Mouse (Mus musculus) left cerebral cortex, postnatal 14 days (tissue): ENCODE data around the gene Icmt. TPM values are rescaled to one million over a fixed set of nuclear protein-coding genes. Genes with fewer than 3 reads are reported as not detected.

Experiments used
- DNase-seq, 2 experiments: peaks; one replicate each; pipeline ENCODE4 v3.0.0; 2021 to 2022; ENCODE audit warnings: low spot score in 2 of 2, mixed read lengths in 1 of 2
- intact Hi-C: fragments of 180-260 bp; cut with DNase I; formaldehyde crosslinking; loops from one replicate; pipeline ENCODE4 v1.15.1; 2025
- total RNA-seq, 2 experiments: library from RNA; stranded (reverse); gene quantifications; 2 replicates each; pipeline ENCODE4 v1.2.3; 2021

Icmt gene
- total RNA-seq, 2 experiments from 2014 or later: 43.1 to 45.0 TPM

- intact Hi-C loops: no loop called here
Observed at GRCm38 (mm10) chr4:152325574-152326411, 28.8 kb downstream of the Icmt start, which contains the start of gene Rpl22. Rpl22 (plus strand) TSS chr4:152325742.

GRCm38 (mm10) chr4:152326543-152326942, 29.5 kb downstream of the Icmt start:
- intact Hi-C loops: no loop called here
- no peak for DNase-seq

More at GRCm38 (mm10) chr4:152325574-152326411, 28.8 kb downstream of the Icmt start, which contains the start of gene Rpl22:
- peak; percentile 95 to 98 for DNase-seq

GRCm38 (mm10) chr4:152328691-152329090, 31.7 kb downstream of the Icmt start:
- no peak for DNase-seq
- intact Hi-C loops: no loop called here

GRCm38 (mm10) chr4:152332952-152333351, 35.9 kb downstream of the Icmt start:
- DNase-seq: peak; percentile 77 to 82
- intact Hi-C loops: loop anchor here (10.0 kb wide), 1 partner anchor 162 kb away; no protein-coding TSS in a partner anchor

- DNase-seq: no peak
- intact Hi-C loops: loop anchor here (10.0 kb wide), 1 partner anchor 161 kb away; no protein-coding TSS in a partner anchor
Observed at GRCm38 (mm10) chr4:152333587-152333986, 36.6 kb downstream of the Icmt start.

GRCm38 (mm10) chr4:152337772-152338171, 40.7 kb downstream of the Icmt start:
- DNase-seq: no peak
- intact Hi-C loops: loop anchor here (10.0 kb wide), 1 partner anchor 157 kb away; no protein-coding TSS in a partner anchor

- intact Hi-C loops: loop anchor here (10.0 kb wide), 1 partner anchor 156 kb away; no protein-coding TSS in a partner anchor
- peak; percentile 72 to 75 for DNase-seq
Observed at GRCm38 (mm10) chr4:152338419-152339292, 41.6 kb downstream of the Icmt start, which contains the start of gene Chd5. Chd5 (plus strand) TSS chr4:152338651.

- intact Hi-C loops: loop anchor here (10.0 kb wide), 1 partner anchor 155 kb away; no protein-coding TSS in a partner anchor
- DNase-seq: no peak
Observed at GRCm38 (mm10) chr4:152339293-152339790, 42.3 kb downstream of the Icmt start.

- no peak for DNase-seq
- intact Hi-C loops: loop anchor here (2.0 kb wide), 1 partner anchor 94 kb away; no protein-coding TSS in a partner anchor
Observed at GRCm38 (mm10) chr4:152340584-152341284, 43.7 kb downstream of the Icmt start.

- intact Hi-C loops: no loop called here
- DNase-seq: no peak
Observed at GRCm38 (mm10) chr4:152343296-152343695, 46.3 kb downstream of the Icmt start.

- intact Hi-C loops: no loop called here
- DNase-seq: no peak
Observed at GRCm38 (mm10) chr4:152344651-152345050, 47.6 kb downstream of the Icmt start.

GRCm38 (mm10) chr4:152345120-152345889, 48.3 kb downstream of the Icmt start:
- peak in 1 of 2 experiments; percentile 63 for DNase-seq
- intact Hi-C loops: no loop called here

GRCm38 (mm10) chr4:152349837-152350381, 52.9 kb downstream of the Icmt start:
- DNase-seq: peak; percentile 86 to 94
- intact Hi-C loops: no loop called here

GRCm38 (mm10) chr4:152350722-152351421, 53.8 kb downstream of the Icmt start:
- intact Hi-C loops: no loop called here
- no peak for DNase-seq

- intact Hi-C loops: no loop called here
Observed at GRCm38 (mm10) chr4:152351422-152352305, 54.6 kb downstream of the Icmt start.

More at GRCm38 (mm10) chr4:152351422-152352305, 54.6 kb downstream of the Icmt start:
- DNase-seq: no peak
